Mouse (Mus musculus) embryonic facial prominence, embryonic 11.5 days (tissue): Measurements from ENCODE around the gene 5730409E04Rik. TPM values are rescaled to one million over a fixed set of nuclear protein-coding genes. Genes with fewer than 3 reads are reported as not detected.

ENCODE experiments used
- microRNA-seq: library from miRNA; unstranded; fragments of <30 nt; microRNA quantifications from one replicate; pipeline ENCODE4, GENCODE M21; 2016; ENCODE audit warnings: borderline number of aligned reads
- polyA plus RNA-seq: library from polyadenylated mRNA; unstranded; fragments of >200 nt; fragmentation: Nextera tagmentation; extraction: Ambion mirVana; gene quantifications from 2 replicates; pipeline ENCODE4 v1.2.1, GENCODE M21; 2014

Gene 5730409E04Rik
- polyA plus RNA-seq, 1 experiment from 2014 or later = 1.4 TPM

Small RNAs within 50 kb of the gene (microRNA-seq; reads per million reads assigned to microRNA genes)
- gene Mir7119 = 2.8 reads per million

Other genes with a start within 250 kb of the 5730409E04Rik start
- gene Ago3, start 180.3 kb upstream of the 5730409E04Rik start, polyA plus RNA-seq = 10.2 and 12.8 TPM in 2 replicates
- 10.6 and 11.0 TPM in 2 replicates for gene Ago1, start 141.2 kb upstream of the 5730409E04Rik start, polyA plus RNA-seq
- gene Ago4, start 76.3 kb upstream of the 5730409E04Rik start, polyA plus RNA-seq = 1.3 and 1.9 TPM in 2 replicates
- 51.6 and 54.4 TPM in 2 replicates for gene Clspn, start 52.9 kb upstream of the 5730409E04Rik start, polyA plus RNA-seq
- 562 and 576 TPM in 2 replicates for gene Psmb2, start 67.8 kb downstream of the 5730409E04Rik start, polyA plus RNA-seq
- not detected in 2 replicates for gene Tfap2e, start 126.4 kb downstream of the 5730409E04Rik start, polyA plus RNA-seq
- 21.2 and 23.3 TPM in 2 replicates for gene Ncdn, start 143.6 kb downstream of the 5730409E04Rik start, polyA plus RNA-seq
- gene AU040320, start 143.7 kb downstream of the 5730409E04Rik start, polyA plus RNA-seq = 16.4 and 18.3 TPM in 2 replicates